Mouse (Mus musculus) kidney, adult 2 months (tissue): ENCODE data around the gene Erp44. TPM values are rescaled to one million over a fixed set of nuclear protein-coding genes. Genes with fewer than 3 reads are reported as not detected.
A peak's percentile ranks its signal among the peaks of the same experiment; 100 is the strongest.

Source experiments
- DNase-seq: peaks from one replicate; pipeline ENCODE4 v3.0.0; 2021
- H3K27ac ChIP-seq: fragments of 200-500 bp; 2 replicates; pipeline ENCODE4 v1.5.1; 2012; ENCODE audit warnings: low read depth, low read length, control low read depth, inconsistent platforms; ENCODE audit not compliant: insufficient read depth
- H3K27me3 ChIP-seq: fragments of 200-500 bp; replicated peaks from 2 replicates; pipeline ENCODE4 v1.6.1; 2012; ENCODE audit warnings: mild to moderate bottlenecking, moderate library complexity, low read length, inconsistent platforms; ENCODE audit not compliant: control insufficient read depth, insufficient read depth
- H3K36me3 ChIP-seq: fragments of 200-500 bp; 2 replicates; pipeline ENCODE4 v1.6.1; 2012; ENCODE audit warnings: mild to moderate bottlenecking, moderate library complexity, low read length, inconsistent platforms; ENCODE audit not compliant: control insufficient read depth, insufficient read depth
- H3K4me1 ChIP-seq: fragments of 200-500 bp; 2 replicates; pipeline ENCODE4 v1.6.1; 2011; ENCODE audit warnings: low read length; ENCODE audit not compliant: control insufficient read depth, insufficient read depth
- H3K4me3 ChIP-seq: fragments of 200-500 bp; 2 replicates; pipeline ENCODE4 v1.5.1; 2011; ENCODE audit warnings: mild to moderate bottlenecking, low read depth, low read length, control low read depth; ENCODE audit not compliant: insufficient read depth
- CTCF ChIP-seq: fragments of 200-500 bp; conservative IDR thresholded peaks from 2 replicates; pipeline ENCODE4 v1.5.1; 2011; ENCODE audit warnings: low read depth, mild to moderate bottlenecking, control low read depth, low read length, moderate library complexity, mixed read lengths; ENCODE audit not compliant: insufficient read depth, insufficient read length
- POLR2A ChIP-seq: fragments of 200-500 bp; IDR thresholded peaks from one replicate; pipeline ENCODE4 v1.6.1; 2011; ENCODE audit warnings: low read depth, low read length, control low read depth
- WGBS: fragments of 180-500 bp; shearing (Covaris S2); methylation state at CpG from one replicate; pipeline ENCODE4 v1.1.7; 2018; 5-methylcytosine and 5-hydroxymethylcytosine counted together
- polyA plus RNA-seq: library from polyadenylated mRNA; depleted of rRNA; stranded (reverse); fragments of >200 nt; gene quantifications from 2 replicates; pipeline ENCODE4 v1.2.3, GENCODE M21; 2012; rRNA removed

Erp44 gene
- polyA plus RNA-seq = 19.4 and 33.8 TPM in 2 replicates

GRCm38 (mm10) chr4:48279498-48280134, at the start of gene Erp44, which contains the start of gene Invs:
Erp44 (minus strand) TSS chr4:48279558.
Invs (plus strand) TSS chr4:48279760.
- H3K36me3 ChIP-seq = no peaks in the 10 kb centered on the region
- peak within 1 kb of the TSS; percentile 88 for H3K4me3 ChIP-seq
- H3K27me3 ChIP-seq = no peaks in the 10 kb centered on the region
- peaks cover 5% of the 10 kb centered on the region for H3K4me1 ChIP-seq
- TF ChIP-seq CTCF (no peak), POLR2A (peak; percentile 24)
- under 1% methylated on average over 41 of the region's 41 CpGs for WGBS
- peak; percentile 99 for DNase-seq
- H3K27ac ChIP-seq = peak within 1 kb of the TSS; percentile 67

- H3K27ac ChIP-seq = no peak overlapping the region
- no peaks in the 10 kb centered on the region for H3K4me1 ChIP-seq
- no peaks in the 10 kb centered on the region for H3K27me3 ChIP-seq
- H3K36me3 ChIP-seq = no peaks in the 10 kb centered on the region
- TF ChIP-seq POLR2A (no peak), CTCF (no peak)
- 74% methylated on average over 2 of the region's 2 CpGs for WGBS
- DNase-seq = no peak
- H3K4me3 ChIP-seq = no peak overlapping the region
These were observed 48.7 kb upstream of the Erp44 start for GRCm38 (mm10) chr4:48328042-48328441.

- DNase-seq = no peak
- TF ChIP-seq POLR2A (no peak), CTCF (no peak)
- Histone ChIP-seq H3K36me3 (no peaks in the 10 kb centered on the region), H3K27me3 (no peaks in the 10 kb centered on the region), H3K27ac (no peak overlapping the region), H3K4me3 (no peak overlapping the region), H3K4me1 (no peaks in the 10 kb centered on the region)
These were observed 47.8 kb upstream of the Erp44 start for GRCm38 (mm10) chr4:48327192-48327591.

- WGBS = 66% methylated on average over 1 of the region's 1 CpGs
These were observed 42.7 kb upstream of the Erp44 start for GRCm38 (mm10) chr4:48322095-48322494.

GRCm38 (mm10) chr4:48321276-48321675, 41.9 kb upstream of the Erp44 start:
- H3K27me3 ChIP-seq = no peaks in the 10 kb centered on the region
- no peaks in the 10 kb centered on the region for H3K36me3 ChIP-seq
- no peak overlapping the region for H3K27ac ChIP-seq
- H3K4me3 ChIP-seq = no peak overlapping the region
- 64% methylated on average over 1 of the region's 1 CpGs for WGBS
- no peaks in the 10 kb centered on the region for H3K4me1 ChIP-seq
- no peak for TF ChIP-seq CTCF
- TF ChIP-seq POLR2A = no peak
- peak; percentile 5 for DNase-seq

More at GRCm38 (mm10) chr4:48322095-48322494, 42.7 kb upstream of the Erp44 start:
- Histone ChIP-seq H3K27ac (no peak overlapping the region), H3K4me1 (no peaks in the 10 kb centered on the region), H3K27me3 (no peaks in the 10 kb centered on the region), H3K36me3 (no peaks in the 10 kb centered on the region), H3K4me3 (no peak overlapping the region)
- TF ChIP-seq CTCF (no peak), POLR2A (no peak)
- no peak for DNase-seq

- Histone ChIP-seq H3K36me3 (no peaks in the 10 kb centered on the region), H3K4me3 (no peak overlapping the region), H3K4me1 (no peaks in the 10 kb centered on the region), H3K27ac (no peak overlapping the region), H3K27me3 (no peaks in the 10 kb centered on the region)
- no peak for DNase-seq
- 95% methylated on average over 3 of the region's 3 CpGs for WGBS
- TF ChIP-seq CTCF (no peak; the same call in 1 of the 2 replicates), POLR2A (no peak)
These were observed 36.7 kb upstream of the Erp44 start for GRCm38 (mm10) chr4:48316036-48316435.

GRCm38 (mm10) chr4:48314814-48315213, 35.5 kb upstream of the Erp44 start:
- no peaks in the 10 kb centered on the region for H3K4me1 ChIP-seq
- DNase-seq = no peak
- TF ChIP-seq POLR2A = no peak
- no peak for TF ChIP-seq CTCF
- no peak overlapping the region for H3K4me3 ChIP-seq
- H3K27me3 ChIP-seq = no peaks in the 10 kb centered on the region
- no peak overlapping the region for H3K27ac ChIP-seq
- WGBS = 86% methylated on average over 3 of the region's 3 CpGs
- no peaks in the 10 kb centered on the region for H3K36me3 ChIP-seq
